Mouse (Mus musculus) liver, adult 2 months (tissue): ENCODE results near the gene Clec4a3. TPM values are rescaled to one million over a fixed set of nuclear protein-coding genes. Genes with fewer than 3 reads are reported as not detected.

Experiments
- DNase-seq: peaks from one replicate; pipeline ENCODE4 v3.0.0-alpha.2; 2011; ENCODE audit warnings: low read depth, low spot score; ENCODE audit errors: extremely low read depth
- H3K27ac ChIP-seq: fragments of 200-500 bp; replicated peaks from 2 replicates; pipeline ENCODE4 v1.5.1; 2012; ENCODE audit warnings: low read depth, mild to moderate bottlenecking, control low read depth, inconsistent platforms, low read length; ENCODE audit not compliant: insufficient read depth
- H3K27me3 ChIP-seq: fragments of 200-500 bp; 2 replicates; pipeline ENCODE4 v1.6.1; 2012; ENCODE audit warnings: mild to moderate bottlenecking, moderate library complexity, low read length, inconsistent platforms; ENCODE audit not compliant: control insufficient read depth, insufficient read depth
- H3K36me3 ChIP-seq: fragments of 200-500 bp; 2 replicates; pipeline ENCODE4 v1.6.1; 2012; ENCODE audit warnings: low read length, inconsistent platforms; ENCODE audit not compliant: control insufficient read depth, insufficient read depth
- H3K4me1 ChIP-seq: fragments of 200-500 bp; 2 replicates; pipeline ENCODE4 v1.6.1; 2011; ENCODE audit warnings: low read length; ENCODE audit not compliant: control insufficient read depth, insufficient read depth
- H3K4me3 ChIP-seq: fragments of 200-500 bp; 2 replicates; pipeline ENCODE4 v1.5.1; 2011; ENCODE audit warnings: low read depth, mild to moderate bottlenecking, control low read depth, low read length, moderate library complexity; ENCODE audit not compliant: insufficient read depth
- H3K79me2 ChIP-seq: fragments of 200-500 bp; 2 replicates; pipeline ENCODE4 v1.6.1; 2012; ENCODE audit warnings: inconsistent platforms, mild to moderate bottlenecking, low read length, moderate library complexity; ENCODE audit not compliant: control insufficient read depth, insufficient read depth
- H3K9ac ChIP-seq: fragments of 200-500 bp; 2 replicates; pipeline ENCODE4 v1.6.1; 2012; ENCODE audit warnings: low read depth, mild to moderate bottlenecking, control low read depth, inconsistent platforms, low read length
- CTCF ChIP-seq: fragments of 200-500 bp; IDR thresholded peaks from 2 replicates; pipeline ENCODE4 v1.5.1; 2011; ENCODE audit warnings: low read depth, low read length, control low read depth
- POLR2A ChIP-seq: fragments of 200-500 bp; IDR thresholded peaks from 2 replicates; pipeline ENCODE4 v1.6.1; 2011; ENCODE audit warnings: low read length, control low read depth; ENCODE audit not compliant: insufficient read depth; ENCODE audit errors: extremely low read depth
- WGBS: fragments of 180-500 bp; shearing (Covaris S2); methylation state at CpG from one replicate; pipeline ENCODE4 v1.1.7; 2018; 5-methylcytosine and 5-hydroxymethylcytosine counted together
- polyA plus RNA-seq: library from polyadenylated mRNA; depleted of rRNA; stranded (reverse); fragments of >200 nt; gene quantifications from 2 replicates; pipeline ENCODE4 v1.2.3, GENCODE M21; 2012; rRNA removed
- total RNA-seq: library from RNA; depleted of rRNA; stranded (reverse); fragments of >200 nt; gene quantifications from 2 replicates; pipeline ENCODE4 v1.2.3, GENCODE M21; 2014; rRNA removed

Gene Clec4a3
- total RNA-seq (5.4 and 5.5 TPM in 2 replicates), polyA plus RNA-seq (0.49 and 0.70 TPM in 2 replicates)

GRCm38 (mm10) chr6:122952401-122952800 lies at the start of gene Clec4a3:
Gene Clec4a3 (plus strand): TSS chr6:122952515.
- H3K27me3 ChIP-seq = no peaks in the 10 kb centered on the region
- no peak for TF ChIP-seq CTCF
- no peak for TF ChIP-seq POLR2A
- H3K9ac ChIP-seq = no peak within 1 kb of the TSS
- no peak within 1 kb of the TSS for H3K4me3 ChIP-seq
- 77% methylated on average over 8 of the region's 8 CpGs for WGBS
- DNase-seq = peak; percentile 25
- H3K27ac ChIP-seq = 0 out of 2 replicates have a peak within 1 kb of the TSS, but pooled peaks have one; percentile 6
- no peaks in the 10 kb centered on the region for H3K79me2 ChIP-seq
- no peaks in the 10 kb centered on the region for H3K36me3 ChIP-seq
- H3K4me1 ChIP-seq = no peaks in the 10 kb centered on the region

DNA sequence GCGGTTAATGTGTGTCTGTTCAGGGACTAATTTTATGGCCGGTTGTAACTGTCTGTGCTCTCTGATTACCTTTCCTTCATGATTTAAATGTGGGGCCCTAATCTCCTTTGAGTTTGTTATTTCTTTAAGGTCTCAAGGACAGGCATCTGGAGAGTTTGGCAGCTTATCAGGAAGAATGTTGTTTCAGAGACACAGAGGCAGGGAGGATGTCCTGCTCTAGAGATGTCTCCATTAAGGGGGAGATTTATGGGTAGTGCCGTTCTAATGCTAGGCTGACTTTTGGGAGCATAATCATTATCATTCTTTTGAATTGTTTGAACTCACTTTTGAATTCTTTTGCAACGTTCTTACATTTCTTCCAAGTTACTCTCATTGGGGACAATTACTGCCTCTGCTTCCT lies 32.4 kb upstream of the Clec4a3 start:
- WGBS = 71% methylated on average over 4 of the region's 4 CpGs

GRCm38 (mm10) chr6:122921451-122921850 lies 30.9 kb upstream of the Clec4a3 start, which contains the start of gene Clec4a1:
Gene Clec4a1 (plus strand): TSS chr6:122921848.
- Histone ChIP-seq H3K9ac (no peak within 1 kb of the TSS), H3K36me3 (no peaks in the 10 kb centered on the region), H3K27me3 (no peaks in the 10 kb centered on the region), H3K4me1 (no peaks in the 10 kb centered on the region), H3K27ac (0 out of 2 replicates have a peak within 1 kb of the TSS, but pooled peaks have one; percentile 16), H3K4me3 (no peak within 1 kb of the TSS), H3K79me2 (no peaks in the 10 kb centered on the region)
- TF ChIP-seq POLR2A (no peak), CTCF (no peak)
- DNase-seq = peak; percentile 42
- WGBS = 41% methylated on average over 4 of the region's 4 CpGs

More for the DNA sequence above, 32.4 kb upstream of the Clec4a3 start:
- H3K79me2 ChIP-seq = no peaks in the 10 kb centered on the region
- no peaks in the 10 kb centered on the region for H3K27me3 ChIP-seq
- H3K9ac ChIP-seq = no peak overlapping the region
- no peak overlapping the region for H3K27ac ChIP-seq
- TF ChIP-seq POLR2A (no peak), CTCF (no peak)
- no peaks in the 10 kb centered on the region for H3K4me1 ChIP-seq
- H3K4me3 ChIP-seq = no peak overlapping the region
- no peak for DNase-seq
- no peaks in the 10 kb centered on the region for H3K36me3 ChIP-seq

DNA sequence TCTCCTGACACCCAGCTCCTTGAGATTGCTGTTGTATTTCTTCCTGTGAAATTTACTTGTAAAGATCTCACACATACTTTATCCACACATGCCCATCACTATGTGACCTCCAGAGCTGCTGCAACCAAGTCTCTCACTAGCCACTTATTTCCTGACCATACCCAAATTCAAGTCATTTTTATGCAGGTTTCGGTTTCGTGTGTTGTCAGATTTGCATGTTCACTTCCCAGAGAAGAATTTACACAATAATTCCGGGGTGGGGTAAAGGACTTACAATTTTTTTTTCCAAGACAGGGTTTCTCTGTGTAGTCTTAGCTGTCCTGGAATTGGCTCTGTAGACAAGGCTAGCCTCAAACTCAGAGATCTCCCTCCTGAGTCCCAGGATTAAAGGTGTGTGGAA lies 17.5 kb upstream of the Clec4a3 start:
- Histone ChIP-seq H3K27me3 (no peaks in the 10 kb centered on the region), H3K79me2 (no peaks in the 10 kb centered on the region), H3K9ac (no peak overlapping the region), H3K4me1 (no peaks in the 10 kb centered on the region), H3K4me3 (no peak overlapping the region), H3K27ac (no peak overlapping the region), H3K36me3 (no peaks in the 10 kb centered on the region)
- TF ChIP-seq CTCF = no peak
- TF ChIP-seq POLR2A = no peak
- 73% methylated on average over 3 of the region's 3 CpGs for WGBS
- peak; percentile 40 for DNase-seq

- H3K36me3 ChIP-seq = no peaks in the 10 kb centered on the region
- WGBS = 82% methylated on average over 5 of the region's 5 CpGs
- H3K4me1 ChIP-seq = no peaks in the 10 kb centered on the region
- H3K27ac ChIP-seq = no peak overlapping the region
- no peaks in the 10 kb centered on the region; the same call in 1 of the 2 replicates for H3K27me3 ChIP-seq
- no peaks in the 10 kb centered on the region for H3K79me2 ChIP-seq
- no peak overlapping the region for H3K9ac ChIP-seq
- no peak overlapping the region for H3K4me3 ChIP-seq
- TF ChIP-seq POLR2A = no peak
- TF ChIP-seq CTCF = no peak
- peak; percentile 24 for DNase-seq
Measured at GRCm38 (mm10) chr6:122939618-122940017, 12.7 kb upstream of the Clec4a3 start.

- no peak overlapping the region for H3K27ac ChIP-seq
- no peaks in the 10 kb centered on the region for H3K27me3 ChIP-seq
- H3K4me3 ChIP-seq = no peak overlapping the region
- H3K79me2 ChIP-seq = no peaks in the 10 kb centered on the region
- no peak for TF ChIP-seq CTCF
- no peak for TF ChIP-seq POLR2A
- no peaks in the 10 kb centered on the region for H3K4me1 ChIP-seq
- DNase-seq = peak; percentile 34
- no peaks in the 10 kb centered on the region for H3K36me3 ChIP-seq
- H3K9ac ChIP-seq = no peak overlapping the region
- 76% methylated on average over 2 of the region's 2 CpGs for WGBS
Measured at GRCm38 (mm10) chr6:122946760-122947159, 5.6 kb upstream of the Clec4a3 start.
